Mouse (Mus musculus) G1E (cell line): ENCODE data around the gene Kcne2.

ENCODE experiments used
- CTCF ChIP-seq: IDR thresholded peaks from 2 replicates; pipeline ENCODE4 v1.5.1; 2012; ENCODE audit warnings: low read depth, low read length, inconsistent platforms, mixed read lengths
- GATA2 ChIP-seq: IDR thresholded peaks from 2 replicates; pipeline ENCODE4 v1.6.1; 2012; ENCODE audit warnings: low read depth, low read length, inconsistent platforms, borderline replicate concordance

DNA sequence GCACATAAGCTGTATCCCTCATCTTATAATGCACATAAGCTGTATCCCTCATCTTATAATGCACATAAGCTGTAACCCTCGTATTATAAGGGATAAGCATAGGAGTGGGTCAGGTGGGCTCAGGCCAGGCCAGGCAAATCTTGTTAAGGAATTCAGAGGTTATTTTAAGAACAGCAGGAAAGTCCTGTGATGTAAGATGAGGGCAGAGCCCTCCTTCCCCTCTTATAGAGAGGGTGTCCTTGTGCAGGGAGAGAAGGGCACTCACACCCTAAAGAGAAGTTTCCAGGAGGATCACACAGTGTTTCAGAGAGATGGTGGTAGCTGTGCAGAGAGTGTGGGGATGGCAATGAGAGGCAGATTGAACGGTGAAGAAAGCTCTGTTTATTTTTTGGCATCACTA, 3.1 kb downstream of the Kcne2 start:
- TF ChIP-seq CTCF, result no peak
- TF ChIP-seq GATA2, result no peak
